Mouse (Mus musculus): Measurements from ENCODE around the gene Nt5m. TPM values are rescaled to one million over a fixed set of nuclear protein-coding genes. Genes with fewer than 3 reads are reported as not detected.

Gene Nt5m
- polyA plus RNA-seq, 1 experiment = 30.8 TPM

DNA sequence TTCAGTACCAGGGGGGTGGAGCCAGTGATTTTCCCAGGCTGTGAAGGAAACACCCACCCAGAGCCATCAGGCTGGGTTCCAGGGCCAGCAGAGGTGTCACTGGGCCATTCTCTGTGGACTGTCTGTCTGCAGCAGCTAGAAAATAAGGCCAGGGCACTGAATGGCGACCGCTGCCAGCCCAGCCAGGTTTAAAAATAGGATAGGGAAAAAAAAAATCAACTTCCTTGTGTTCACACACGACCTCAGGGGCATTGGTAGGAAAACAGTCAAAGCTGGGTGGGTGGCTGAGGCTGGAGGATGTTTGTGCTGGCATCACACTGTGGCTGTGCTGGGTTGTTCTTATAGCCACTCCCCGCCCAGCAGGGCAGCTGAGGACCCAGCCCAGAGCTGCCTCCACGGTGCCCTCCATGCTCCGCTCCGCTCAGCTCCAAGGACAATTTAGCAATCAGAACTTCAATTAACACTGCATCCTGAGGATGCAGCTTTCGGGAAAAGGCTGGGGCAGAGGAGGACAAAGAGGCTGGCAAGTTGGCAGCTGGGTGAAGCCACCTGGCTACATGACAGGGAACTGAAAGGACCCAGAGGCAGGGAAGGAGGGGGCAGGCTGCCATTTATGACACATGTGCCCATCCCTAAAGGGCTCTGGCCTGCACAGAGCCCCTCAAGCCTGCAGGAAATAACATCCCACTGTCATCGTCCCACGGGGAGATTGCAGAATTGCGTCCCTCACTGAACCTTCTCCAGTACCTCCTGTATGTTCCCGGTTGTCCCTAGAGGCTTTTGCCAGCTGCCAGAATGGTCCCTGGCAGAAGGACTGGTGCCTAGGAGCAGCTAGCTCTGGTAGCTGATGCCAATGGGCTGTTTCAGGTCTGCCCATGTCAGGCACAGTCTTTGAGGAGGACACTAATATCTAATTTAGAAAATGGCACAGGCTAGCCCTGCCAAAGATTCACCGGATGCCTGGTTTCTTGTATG lies 60.8 kb downstream of the Nt5m start:
- TF ChIP-seq POLR2A (IDR thresholded peaks at IDR 0.05; ENCODE audit: insufficient read length, low read depth) (no peak), POLR2AphosphoS2 (IDR thresholded peaks at IDR 0.05; ENCODE audit: insufficient read length, low read depth) (no peak), USF1 (IDR thresholded peaks at IDR 0.05; ENCODE audit: low read depth) (no peak), REST (IDR thresholded peaks at IDR 0.05; ENCODE audit: insufficient read depth, insufficient read length) (no peak), MYOD1 (IDR thresholded peaks at IDR 0.05; ENCODE audit: control insufficient read depth in 1 of 3, insufficient read length in 2 of 3, low read depth in 2 of 3) (no peak), E2F4 (IDR thresholded peaks at IDR 0.05; ENCODE audit: insufficient read depth) (no peak), SRF (IDR thresholded peaks at IDR 0.05; ENCODE audit: control insufficient read depth, insufficient read length, low read depth) (no peak), MAX (IDR thresholded peaks at IDR 0.05; ENCODE audit: low read depth) (no peak), TCF12 (IDR thresholded peaks at IDR 0.05; ENCODE audit: insufficient read depth, poor library complexity, severe bottlenecking) (no peak), MYOG (IDR thresholded peaks at IDR 0.05; ENCODE audit: control insufficient read depth in 1 of 3, insufficient read depth in 1 of 3, insufficient read length in 2 of 3, low read depth in 2 of 3) (no peak), TCF3 (IDR thresholded peaks at IDR 0.05; ENCODE audit: insufficient read length, low read depth) (no peak), CEBPB (IDR thresholded peaks at IDR 0.05; ENCODE audit: insufficient read depth, poor library complexity, severe bottlenecking) (no peak)
- Histone ChIP-seq H3K79me2 (ENCODE audit: control insufficient read depth, insufficient read depth) (no peaks in the 10 kb centered on the region), H3K4me3 (no peak overlapping the region), H3K36me3 (ENCODE audit: control insufficient read depth, insufficient read depth) (no peaks in the 10 kb centered on the region), H3K27me3 (ENCODE audit: control insufficient read depth, insufficient read depth, insufficient read length) (no peaks in the 10 kb centered on the region), H3K4me2 (ENCODE audit: low read depth) (no peak overlapping the region), H3ac (ENCODE audit: control insufficient read depth, insufficient read length) (no peak overlapping the region)

- no peaks in the 10 kb centered on the region for H3K79me2 ChIP-seq (ENCODE audit: control insufficient read depth, insufficient read depth)
- no peak overlapping the region for H3K4me2 ChIP-seq (ENCODE audit: low read depth)
- TF ChIP-seq SRF (IDR thresholded peaks at IDR 0.05; ENCODE audit: control insufficient read depth, insufficient read length, low read depth) = no peak
- TF ChIP-seq REST (IDR thresholded peaks at IDR 0.05; ENCODE audit: insufficient read depth, insufficient read length) = no peak
- TF ChIP-seq TCF12 (IDR thresholded peaks at IDR 0.05; ENCODE audit: insufficient read depth, poor library complexity, severe bottlenecking) = no peak
- TF ChIP-seq CEBPB (IDR thresholded peaks at IDR 0.05; ENCODE audit: insufficient read depth, poor library complexity, severe bottlenecking) = no peak
- TF ChIP-seq MYOD1 (IDR thresholded peaks at IDR 0.05; ENCODE audit: control insufficient read depth in 1 of 3, insufficient read length in 2 of 3, low read depth in 2 of 3) = no peak
- TF ChIP-seq TCF3 (IDR thresholded peaks at IDR 0.05; ENCODE audit: insufficient read length, low read depth) = no peak
- no peak for TF ChIP-seq POLR2A (IDR thresholded peaks at IDR 0.05; ENCODE audit: insufficient read length, low read depth)
- TF ChIP-seq POLR2AphosphoS2 (IDR thresholded peaks at IDR 0.05; ENCODE audit: insufficient read length, low read depth) = no peak
- H3K36me3 ChIP-seq (ENCODE audit: control insufficient read depth, insufficient read depth) = no peaks in the 10 kb centered on the region
- no peak overlapping the region for H3K4me3 ChIP-seq
- H3K27me3 ChIP-seq (ENCODE audit: control insufficient read depth, insufficient read depth, insufficient read length) = no peaks in the 10 kb centered on the region
- H3ac ChIP-seq (ENCODE audit: control insufficient read depth, insufficient read length) = no peak overlapping the region
Observed at GRCm38 (mm10) chr11:59900995-59901394, 61.7 kb downstream of the Nt5m start.

DNA sequence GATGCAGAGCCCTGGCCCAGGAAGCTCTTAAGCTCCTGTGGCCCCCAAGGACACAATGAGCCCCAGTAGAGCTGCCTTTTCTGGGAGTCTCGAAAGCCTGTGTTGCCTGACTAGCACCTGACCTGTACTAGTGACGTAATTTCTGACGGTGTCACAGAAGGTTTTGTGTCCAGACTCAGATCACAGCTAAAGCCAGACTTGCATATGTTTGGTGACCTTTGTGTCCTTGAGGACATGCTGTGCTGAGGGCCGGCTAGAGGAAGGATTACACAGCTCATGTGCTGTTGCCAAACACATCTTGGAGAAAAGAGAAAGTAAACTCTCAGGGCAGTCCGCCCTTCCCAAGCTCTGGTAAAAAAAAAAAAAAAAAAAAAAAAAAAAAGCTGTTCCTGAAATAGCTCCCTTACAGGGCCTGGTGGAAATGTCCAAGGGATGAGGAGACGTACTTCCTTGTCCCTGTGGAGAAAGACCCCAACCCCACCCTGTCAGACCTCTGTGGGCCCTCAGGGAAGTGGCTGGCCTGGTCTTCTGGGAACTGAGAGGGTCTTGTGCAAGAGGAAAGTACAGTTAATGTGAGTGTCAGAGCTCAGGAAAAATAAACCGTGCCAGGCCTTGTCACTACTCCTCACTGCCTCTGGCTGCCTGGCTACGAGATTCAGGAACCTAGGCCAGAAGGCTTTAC lies 62.9 kb downstream of the Nt5m start:
- Histone ChIP-seq H3ac (ENCODE audit: control insufficient read depth, insufficient read length) (no peak overlapping the region), H3K79me2 (ENCODE audit: control insufficient read depth, insufficient read depth) (no peaks in the 10 kb centered on the region), H3K27me3 (ENCODE audit: control insufficient read depth, insufficient read depth, insufficient read length) (no peaks in the 10 kb centered on the region), H3K4me3 (no peak overlapping the region), H3K36me3 (ENCODE audit: control insufficient read depth, insufficient read depth) (no peaks in the 10 kb centered on the region), H3K4me2 (ENCODE audit: low read depth) (peak overlapping the region; percentile 12)
- TF ChIP-seq MYOG (IDR thresholded peaks at IDR 0.05; ENCODE audit: control insufficient read depth in 1 of 3, insufficient read depth in 1 of 3, insufficient read length in 2 of 3, low read depth in 2 of 3) = no peak
- no peak for TF ChIP-seq E2F4 (IDR thresholded peaks at IDR 0.05; ENCODE audit: insufficient read depth)
- no peak for TF ChIP-seq CEBPB (IDR thresholded peaks at IDR 0.05; ENCODE audit: insufficient read depth, poor library complexity, severe bottlenecking)
- no peak for TF ChIP-seq TCF3 (IDR thresholded peaks at IDR 0.05; ENCODE audit: insufficient read length, low read depth)
- TF ChIP-seq POLR2A (IDR thresholded peaks at IDR 0.05; ENCODE audit: insufficient read length, low read depth) = no peak
- TF ChIP-seq MAX (IDR thresholded peaks at IDR 0.05; ENCODE audit: low read depth) = no peak
- no peak for TF ChIP-seq REST (IDR thresholded peaks at IDR 0.05; ENCODE audit: insufficient read depth, insufficient read length)
- no peak for TF ChIP-seq POLR2AphosphoS2 (IDR thresholded peaks at IDR 0.05; ENCODE audit: insufficient read length, low read depth)
- no peak for TF ChIP-seq SRF (IDR thresholded peaks at IDR 0.05; ENCODE audit: control insufficient read depth, insufficient read length, low read depth)
- TF ChIP-seq TCF12 (IDR thresholded peaks at IDR 0.05; ENCODE audit: insufficient read depth, poor library complexity, severe bottlenecking) = no peak
- no peak for TF ChIP-seq MYOD1 (IDR thresholded peaks at IDR 0.05; ENCODE audit: control insufficient read depth in 1 of 3, insufficient read length in 2 of 3, low read depth in 2 of 3)
- no peak for TF ChIP-seq USF1 (IDR thresholded peaks at IDR 0.05; ENCODE audit: low read depth)

DNA sequence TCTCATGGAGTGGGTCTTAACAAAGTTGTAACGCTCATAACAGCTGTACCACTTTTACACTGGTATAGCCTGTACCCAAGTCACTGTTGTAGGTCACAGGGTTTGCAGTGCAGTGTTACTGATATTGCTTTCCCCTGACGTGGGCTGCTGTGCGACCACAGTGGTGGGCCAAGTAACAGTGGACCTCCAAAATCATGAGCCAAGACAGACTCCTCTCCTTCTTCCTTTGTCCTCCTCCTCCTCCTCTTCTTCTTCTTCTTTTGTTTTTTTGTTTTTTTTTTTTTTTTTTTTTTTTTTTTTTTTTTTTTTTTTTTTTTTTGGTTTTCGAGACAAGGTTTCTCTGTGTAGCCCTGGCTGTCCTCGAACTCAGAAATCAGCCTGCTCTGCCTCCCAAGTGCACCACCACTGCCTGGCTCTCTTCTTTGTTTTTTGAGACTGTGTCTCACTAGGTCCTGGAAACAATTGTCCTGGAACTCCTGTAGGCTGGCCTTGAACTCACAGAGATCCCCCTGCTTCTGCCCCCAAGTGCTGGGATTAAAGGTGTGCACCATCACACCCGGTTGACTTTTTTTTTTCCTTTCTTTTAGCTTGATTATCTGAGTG lies 67.4 kb downstream of the Nt5m start:
- Histone ChIP-seq H3ac (ENCODE audit: control insufficient read depth, insufficient read length) (no peak overlapping the region), H3K4me2 (ENCODE audit: low read depth) (no peak overlapping the region), H3K27me3 (ENCODE audit: control insufficient read depth, insufficient read depth, insufficient read length) (peaks cover 7% of the 10 kb centered on the region), H3K36me3 (ENCODE audit: control insufficient read depth, insufficient read depth) (no peaks in the 10 kb centered on the region), H3K79me2 (ENCODE audit: control insufficient read depth, insufficient read depth) (no peaks in the 10 kb centered on the region), H3K4me3 (no peak overlapping the region)
- TF ChIP-seq USF1 (IDR thresholded peaks at IDR 0.05; ENCODE audit: low read depth) = no peak
- TF ChIP-seq TCF12 (IDR thresholded peaks at IDR 0.05; ENCODE audit: insufficient read depth, poor library complexity, severe bottlenecking) = no peak
